Mouse (Mus musculus) embryonic fibroblast, embryonic 13.5 days (primary cell): ENCODE results near the gene Sfswap.
A peak's percentile ranks its signal among the peaks of the same experiment; 100 is the strongest.

Experiments used
- CTCF ChIP-seq: IDR thresholded peaks from 2 replicates; pipeline ENCODE4 v1.5.1; 2011; ENCODE audit warnings: mild to moderate bottlenecking, control low read depth, low read length, moderate library complexity, borderline replicate concordance; ENCODE audit not compliant: insufficient read depth
- POLR2A ChIP-seq: IDR thresholded peaks from 2 replicates; pipeline ENCODE4 v1.6.1; 2011; ENCODE audit warnings: low read depth, mild to moderate bottlenecking, control low read depth, low read length, moderate library complexity

- peak; percentile 99 for TF ChIP-seq CTCF
- TF ChIP-seq POLR2A, result no peak
These were observed 93.4 kb downstream of the Sfswap start for GRCm38 (mm10) chr5:129594116-129595114.
